Mouse (Mus musculus) spleen, adult 12 weeks (tissue): Measurements from ENCODE around the gene Spg21.

Experiments
- DNase-seq: peaks from one replicate; pipeline ENCODE4 v3.0.0; 2022; ENCODE audit warnings: low spot score

Spg21 gene

DNA sequence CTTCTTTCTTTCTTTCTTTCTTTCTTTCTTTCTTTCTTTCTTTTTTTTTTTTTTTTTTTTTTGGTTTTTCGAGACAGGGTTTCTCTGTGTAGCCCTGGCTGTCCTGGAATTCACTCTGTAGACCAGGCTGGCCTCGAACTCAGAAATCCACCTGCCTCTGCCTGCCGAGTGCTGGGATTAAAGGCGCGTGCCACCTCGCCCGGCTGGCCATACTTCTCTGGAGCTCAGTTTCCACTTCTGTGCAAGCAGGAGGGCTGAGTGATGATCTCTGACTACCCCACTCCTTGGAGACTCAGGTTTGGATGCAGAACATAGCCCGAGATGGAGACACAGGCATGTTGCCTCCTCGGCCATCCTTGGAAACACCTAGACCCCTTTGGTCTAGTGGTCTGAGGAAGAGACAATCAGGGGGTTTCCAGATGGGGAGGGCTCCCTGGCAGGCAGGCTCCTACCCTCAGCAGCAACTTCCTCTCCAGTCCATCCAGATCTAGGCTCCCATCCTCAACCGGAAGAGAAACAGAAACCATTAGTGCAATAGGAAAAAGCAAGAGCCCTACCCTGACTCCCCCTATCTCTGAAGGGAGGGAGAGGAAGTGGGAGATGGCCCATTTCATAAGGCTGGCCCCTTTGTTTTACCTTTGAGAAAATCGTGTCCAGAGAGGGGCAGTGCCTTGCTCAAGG is 75.2 kb downstream of the Spg21 start:
- no peak for DNase-seq

- DNase-seq, result no peak
These were observed 75.7 kb downstream of the Spg21 start for GRCm38 (mm10) chr9:65536491-65536890.
